Mouse (Mus musculus): ENCODE results near the gene Slc41a3. TPM values are rescaled to one million over a fixed set of nuclear protein-coding genes. Genes with fewer than 3 reads are reported as not detected.
"Not testable (repeated sequence)": the region's sequence is repeated elsewhere in the genome, so short reads cannot be mapped to it uniquely, and the experiment has no call there.

Slc41a3 gene
- total and polyA plus RNA-seq, 3 experiments: 47.7 to 84.7 (median 51.0) TPM

DNA sequence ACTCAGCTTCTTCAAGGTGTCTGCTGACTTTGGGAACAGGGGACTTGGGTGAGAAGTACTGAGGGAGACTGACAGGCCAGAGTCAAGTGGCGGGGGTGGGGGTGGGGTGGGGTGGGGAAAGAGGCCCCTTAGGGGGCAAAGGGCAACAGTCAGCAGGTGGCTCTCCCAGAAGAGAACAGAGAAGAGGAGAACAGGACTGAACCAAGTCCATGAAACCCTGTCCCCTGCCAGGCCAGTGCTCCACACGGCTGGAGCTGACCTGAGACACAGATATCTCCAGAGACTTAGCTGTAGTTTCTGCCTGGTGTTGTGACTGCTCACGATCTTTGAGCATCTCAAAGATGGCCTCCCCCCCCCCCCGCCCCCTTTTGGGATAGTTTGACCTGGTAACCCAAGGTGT is 44.8 kb downstream of the Slc41a3 start:
- H3K4me3 ChIP-seq (ENCODE audit: low read depth, low read length): no peak overlapping the region
- no peak for ATAC-seq (ENCODE audit: extremely low read depth, insufficient number of reproducible peaks, low FRiP score, poor library complexity, severe bottlenecking)

DNA sequence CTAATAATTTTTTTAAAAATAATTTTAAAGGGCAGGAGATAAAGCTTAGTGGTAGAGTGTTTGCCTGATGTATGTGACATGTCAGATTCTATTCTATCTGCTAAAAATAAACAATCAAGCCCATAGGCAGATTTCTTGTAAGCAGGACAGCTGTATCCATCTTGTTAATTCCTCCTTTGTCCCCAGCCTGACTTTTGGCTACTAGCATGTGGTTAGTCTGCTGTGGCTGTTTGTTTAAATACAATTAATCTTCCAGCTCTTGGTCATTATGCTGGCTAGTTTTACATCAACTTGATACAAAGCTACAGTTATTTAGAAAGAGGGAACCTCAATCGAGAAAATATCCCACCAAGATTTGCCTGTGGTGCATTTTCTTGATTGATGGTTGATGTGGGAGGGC is 46.1 kb downstream of the Slc41a3 start:
- peaks cover 13% of the 10 kb centered on the region for H3K36me3 ChIP-seq (replicated peaks)
- ATAC-seq (ENCODE audit: extremely low read depth, insufficient number of reproducible peaks, low FRiP score, poor library complexity, severe bottlenecking): no peak
- H3K4me1 ChIP-seq (ENCODE audit: insufficient read depth, low read depth, low read length): peaks cover 14% of the 10 kb centered on the region
- no peak overlapping the region for H3K4me3 ChIP-seq (ENCODE audit: low read depth, low read length)
- peaks cover 11% of the 10 kb centered on the region for H3K27me3 ChIP-seq (ENCODE audit: insufficient read depth, low read length)
- H3K9me3 ChIP-seq (replicated peaks): no peaks in the 10 kb centered on the region
- TF ChIP-seq CTCF (IDR thresholded peaks at IDR 0.05; ENCODE audit: low read depth, low read length) (no peak), GATA1 (IDR thresholded peaks at IDR 0.05; ENCODE audit: borderline replicate concordance, low read length) (no peak), POLR2AphosphoS5 (IDR thresholded peaks at IDR 0.05; ENCODE audit: insufficient replicate concordance, low read depth, low read length) (no peak), GATA2 (IDR thresholded peaks at IDR 0.05; ENCODE audit: borderline replicate concordance, low read depth, low read length) (no peak), TAL1 (conservative IDR thresholded peaks at IDR 0.05; ENCODE audit: low read depth, low read length) (no peak)
- no peak for DNase-seq (ENCODE audit: low spot score)

More for the DNA sequence above, 44.8 kb downstream of the Slc41a3 start:
- no peak for DNase-seq (ENCODE audit: low spot score)
- no peaks in the 10 kb centered on the region for H3K9me3 ChIP-seq (replicated peaks)
- H3K36me3 ChIP-seq (replicated peaks): peaks cover 27% of the 10 kb centered on the region
- TF ChIP-seq TAL1 (conservative IDR thresholded peaks at IDR 0.05; ENCODE audit: low read depth, low read length): no peak
- no peak for TF ChIP-seq GATA2 (IDR thresholded peaks at IDR 0.05; ENCODE audit: borderline replicate concordance, low read depth, low read length)
- no peak for TF ChIP-seq GATA1 (IDR thresholded peaks at IDR 0.05; ENCODE audit: borderline replicate concordance, low read length)
- no peak for TF ChIP-seq POLR2AphosphoS5 (IDR thresholded peaks at IDR 0.05; ENCODE audit: insufficient replicate concordance, low read depth, low read length)
- TF ChIP-seq CTCF (IDR thresholded peaks at IDR 0.05; ENCODE audit: low read depth, low read length): no peak
- H3K4me1 ChIP-seq (ENCODE audit: insufficient read depth, low read depth, low read length): peaks cover 25% of the 10 kb centered on the region
- peaks cover 7% of the 10 kb centered on the region for H3K27me3 ChIP-seq (ENCODE audit: insufficient read depth, low read length)

DNA sequence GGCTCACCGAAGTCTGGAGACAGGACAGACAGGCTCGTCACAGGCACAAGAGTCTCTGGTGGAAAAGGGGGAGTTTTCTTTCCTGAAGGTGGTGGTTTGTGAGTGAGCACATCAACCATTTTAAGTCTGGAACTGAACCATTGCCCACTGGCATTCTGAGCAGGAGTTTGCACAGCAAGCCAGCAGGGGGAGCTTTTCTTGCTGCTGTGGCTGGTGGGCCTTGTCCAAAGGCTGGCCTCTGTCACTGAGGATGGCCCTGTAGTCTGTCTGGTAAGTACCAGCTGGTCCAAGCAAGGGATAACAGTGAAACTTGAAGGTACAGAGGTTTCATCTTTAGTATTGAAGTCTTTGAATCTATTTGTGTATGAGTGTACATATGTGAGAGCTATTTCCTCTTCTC is 49.2 kb downstream of the Slc41a3 start:
- no peaks in the 10 kb centered on the region for H3K9me3 ChIP-seq (replicated peaks)
- peaks cover 10% of the 10 kb centered on the region for H3K4me1 ChIP-seq (ENCODE audit: insufficient read depth, low read depth, low read length)
- TF ChIP-seq POLR2AphosphoS5 (IDR thresholded peaks at IDR 0.05; ENCODE audit: insufficient replicate concordance, low read depth, low read length) (no peak), CTCF (IDR thresholded peaks at IDR 0.05; ENCODE audit: low read depth, low read length) (peak; percentile 14; the same call in 1 of the 2 replicates)
- H3K27me3 ChIP-seq (ENCODE audit: insufficient read depth, low read length): peaks cover 17% of the 10 kb centered on the region
- ATAC-seq (ENCODE audit: extremely low read depth, insufficient number of reproducible peaks, low FRiP score, poor library complexity, severe bottlenecking) (no peak), DNase-seq (ENCODE audit: low spot score) (no peak)
- no peak overlapping the region for H3K4me3 ChIP-seq (ENCODE audit: low read depth, low read length)
- H3K36me3 ChIP-seq (replicated peaks): no peaks in the 10 kb centered on the region

DNA sequence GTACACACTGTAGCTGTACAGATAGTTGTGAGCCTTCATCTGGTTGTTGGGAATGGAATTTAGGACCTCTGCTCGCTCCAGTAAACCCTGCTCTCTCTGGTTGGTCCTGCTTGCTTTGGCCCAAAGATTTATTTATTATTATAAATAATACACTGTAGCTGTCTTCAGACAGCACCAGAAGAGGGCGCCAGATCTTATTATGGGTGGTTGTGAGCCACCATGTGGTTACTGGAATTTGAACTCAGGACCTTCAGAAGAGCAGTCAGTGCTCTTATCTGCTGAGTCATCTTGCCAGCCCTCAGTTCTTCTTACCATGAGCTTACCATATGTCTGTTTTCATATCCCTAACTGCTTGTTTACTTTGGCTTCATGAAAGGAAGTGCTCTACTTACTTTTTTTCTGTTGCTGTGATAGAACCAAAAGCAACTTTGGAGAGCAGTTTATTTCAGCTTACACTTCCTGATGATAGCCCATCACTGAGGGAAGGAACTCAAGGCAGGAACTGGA is 51.9 kb downstream of the Slc41a3 start:
- not testable (repeated sequence) for H3K4me3 ChIP-seq (ENCODE audit: low read depth, low read length); ATAC-seq (ENCODE audit: extremely low read depth, insufficient number of reproducible peaks, low FRiP score, poor library complexity, severe bottlenecking); H3K4me1 ChIP-seq (ENCODE audit: insufficient read depth, low read depth, low read length); H3K36me3 ChIP-seq (replicated peaks); H3K9me3 ChIP-seq (replicated peaks); DNase-seq (ENCODE audit: low spot score)
- peaks cover 15% of the 10 kb centered on the region for H3K27me3 ChIP-seq (ENCODE audit: insufficient read depth, low read length)

DNA sequence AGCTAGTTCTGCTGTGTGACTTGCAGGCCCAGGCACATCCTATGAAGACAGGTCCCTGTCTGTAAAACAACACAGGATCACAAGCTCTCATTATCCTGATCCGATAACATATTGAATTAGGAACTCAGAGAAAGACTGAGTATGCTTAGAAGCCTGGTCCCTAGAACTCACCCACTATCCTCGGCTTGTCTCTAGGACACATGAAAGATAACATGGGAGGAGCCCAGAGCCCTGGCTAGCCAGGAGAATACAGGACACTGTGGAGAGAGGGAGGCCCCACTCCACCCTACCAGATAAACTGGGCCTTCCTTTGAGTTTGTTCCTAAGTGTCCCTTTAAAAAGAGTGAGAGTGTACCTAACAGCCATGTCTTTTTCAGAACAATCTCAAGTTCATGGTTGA is 55.4 kb downstream of the Slc41a3 start:
- H3K27me3 ChIP-seq (ENCODE audit: insufficient read depth, low read length): peaks cover 9% of the 10 kb centered on the region
- ATAC-seq (ENCODE audit: extremely low read depth, insufficient number of reproducible peaks, low FRiP score, poor library complexity, severe bottlenecking) (no peak), DNase-seq (ENCODE audit: low spot score) (no peak)
- peaks cover 34% of the 10 kb centered on the region for H3K36me3 ChIP-seq (replicated peaks)
- H3K9me3 ChIP-seq (replicated peaks): no peaks in the 10 kb centered on the region
- TF ChIP-seq GATA2 (IDR thresholded peaks at IDR 0.05; ENCODE audit: borderline replicate concordance, low read depth, low read length) (no peak), TAL1 (conservative IDR thresholded peaks at IDR 0.05; ENCODE audit: low read depth, low read length) (no peak), CTCF (IDR thresholded peaks at IDR 0.05; ENCODE audit: low read depth, low read length) (no peak), GATA1 (IDR thresholded peaks at IDR 0.05; ENCODE audit: borderline replicate concordance, low read length) (no peak), POLR2AphosphoS5 (IDR thresholded peaks at IDR 0.05; ENCODE audit: insufficient replicate concordance, low read depth, low read length) (no peak)
- no peak overlapping the region for H3K4me3 ChIP-seq (ENCODE audit: low read depth, low read length)
- H3K4me1 ChIP-seq (ENCODE audit: insufficient read depth, low read depth, low read length): peaks cover 8% of the 10 kb centered on the region

DNA sequence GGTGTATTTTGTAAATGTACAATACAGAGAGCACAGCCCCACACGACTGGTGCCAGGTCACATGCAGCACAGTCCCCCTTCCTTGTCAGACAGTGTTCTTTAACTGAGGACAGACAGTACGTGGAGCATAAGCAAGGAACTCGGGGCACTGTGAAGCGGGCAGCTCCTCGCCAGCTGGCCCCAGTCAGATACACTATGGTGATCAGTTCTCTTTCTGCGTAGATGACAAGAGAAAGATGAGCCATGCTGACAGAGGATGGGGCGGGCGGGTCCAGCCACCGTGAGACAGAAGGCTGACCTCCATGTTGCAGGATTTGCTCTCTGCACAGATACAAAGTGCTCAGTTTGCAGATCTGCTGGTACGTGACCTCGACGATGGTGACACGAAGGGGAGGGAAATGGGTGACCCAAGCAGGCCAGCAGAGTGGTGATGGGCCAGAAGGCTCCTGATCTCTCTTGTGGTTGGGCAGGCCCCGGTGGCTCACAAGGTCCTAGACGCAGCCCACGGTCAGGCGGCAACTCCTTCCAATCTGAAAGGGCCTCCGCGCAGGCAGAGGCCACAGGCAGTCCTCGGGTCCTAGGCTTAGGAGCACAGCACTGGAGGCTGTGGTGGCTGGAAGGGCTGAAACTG is 56.0 kb downstream of the Slc41a3 start:
- peaks cover 40% of the 10 kb centered on the region for H3K36me3 ChIP-seq (replicated peaks)
- TF ChIP-seq CTCF (IDR thresholded peaks at IDR 0.05; ENCODE audit: low read depth, low read length): no peak
- TF ChIP-seq TAL1 (conservative IDR thresholded peaks at IDR 0.05; ENCODE audit: low read depth, low read length): no peak
- TF ChIP-seq GATA1 (IDR thresholded peaks at IDR 0.05; ENCODE audit: borderline replicate concordance, low read length): no peak
- TF ChIP-seq GATA2 (IDR thresholded peaks at IDR 0.05; ENCODE audit: borderline replicate concordance, low read depth, low read length): no peak
- no peak for TF ChIP-seq POLR2AphosphoS5 (IDR thresholded peaks at IDR 0.05; ENCODE audit: insufficient replicate concordance, low read depth, low read length)
- H3K27me3 ChIP-seq (ENCODE audit: insufficient read depth, low read length): peaks cover 7% of the 10 kb centered on the region; the same call in 1 of the 2 replicates
- no peak overlapping the region for H3K4me3 ChIP-seq (ENCODE audit: low read depth, low read length)
- no peak for DNase-seq (ENCODE audit: low spot score)
- no peak for ATAC-seq (ENCODE audit: extremely low read depth, insufficient number of reproducible peaks, low FRiP score, poor library complexity, severe bottlenecking)
- H3K9me3 ChIP-seq (replicated peaks): no peaks in the 10 kb centered on the region
- peaks cover 8% of the 10 kb centered on the region for H3K4me1 ChIP-seq (ENCODE audit: insufficient read depth, low read depth, low read length)
